Comparison of ENCODE assay signal across 29 mouse cellular contexts in the genomic region with DNA sequence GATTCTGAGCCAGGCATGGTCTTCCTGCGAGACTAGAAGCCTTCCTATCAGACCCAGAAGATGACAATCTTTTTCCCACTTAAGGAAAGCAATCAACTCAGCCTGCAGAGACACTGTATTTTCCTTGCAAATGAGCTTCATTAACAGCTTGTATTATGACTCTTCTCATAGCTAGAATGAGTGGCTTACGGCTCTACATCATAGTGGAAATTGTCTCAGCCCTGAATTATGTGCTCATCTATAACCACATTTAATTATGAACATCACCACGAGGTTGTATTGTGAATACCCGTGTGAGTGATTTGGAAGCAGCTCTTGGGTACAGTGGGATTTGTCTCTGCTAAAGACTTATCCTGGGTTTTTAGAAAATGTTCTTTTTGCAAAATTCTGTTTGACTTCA.
DNase-seq lines count a peak whose midpoint lies in the region; ATAC-seq and TF ChIP-seq lines count a peak whose summit lies in the region.
"Had no signal": no experiment of that assay in that cellular context is flagged by ENCODE, and none has a peak within 500 bp of the region (broad histone marks: within the 10 kb centered on the region; RNA-seq: fewer than 3 reads in every experiment).

No protein-coding gene starts in this region.

- H3K9ac ChIP-seq in hindbrain, embryonic 15.5 days, result no peak overlapping the region
- no peak overlapping the region for H3K9ac ChIP-seq in hindbrain, embryonic 11.5 days (ENCODE audit: low read depth, low read length)
- H3K9ac ChIP-seq in CH12.LX (ENCODE audit: insufficient read depth, low read depth), result no peak overlapping the region
- no peak overlapping the region for H3K9ac ChIP-seq in hindbrain, postnatal 0 days (replicated peaks; ENCODE audit: low read length)
- H3K9ac ChIP-seq: embryonic facial prominence, embryonic 13.5 days; forebrain, embryonic 12.5 days; heart, embryonic 12.5 days; heart, embryonic 15.5 days; intestine, embryonic 15.5 days had no signal

- peak; percentile 6 for DNase-seq in heart, embryonic 10.5 days (ENCODE audit: low spot score)
- DNase-seq in heart, postnatal 25 days (ENCODE audit: low spot score), result no peak
- no peak for DNase-seq in hindbrain, embryonic 11.5 days (ENCODE audit: low spot score)
- peak; percentile 31 for DNase-seq in CH12.LX (ENCODE audit: extremely low read depth)
- DNase-seq in hindbrain, postnatal 0 days (ENCODE audit: low spot score), result no peak
- no peak for DNase-seq in embryo, embryonic 9.5 days (ENCODE audit: extremely low spot score)
- DNase-seq in ovary, adult 18-20 months (ENCODE audit: low spot score), result no peak
- DNase-seq: adrenal gland, adult 2 months; adrenal gland, postnatal 14 days; B cell, adult 2 months; cerebellum, adult 11 months; cerebellum, adult 2 months; cerebellum, adult 9-11 months; cerebellum, postnatal 25 days; gastrocnemius, adult 2 months; gastrocnemius, postnatal 14 days; heart, adult 11 months; heart, postnatal 10 days; heart, postnatal 4 days; kidney, adult 11 months had no signal

- 75% methylated on average over 4 of the region's 4 CpGs for WGBS in heart, embryonic 10.5 days
- WGBS in hindbrain, embryonic 15.5 days, result 60% methylated on average over 4 of the region's 4 CpGs
- WGBS in hindbrain, embryonic 11.5 days, result 86% methylated on average over 4 of the region's 4 CpGs
- 76% methylated on average over 4 of the region's 4 CpGs for WGBS in hindbrain, postnatal 0 days

- in situ Hi-C loops in CH12.LX (cut with MboI; ENCODE audit: low pct_ligation_motif_present, low pct_unique_long_range_greater_than_20kb, low sequenced_read_pairs), result no loop called here

- H3K4me3 ChIP-seq in heart, embryonic 10.5 days, result no peak overlapping the region
- no peak overlapping the region for H3K4me3 ChIP-seq in hindbrain, embryonic 15.5 days
- no peak overlapping the region for H3K4me3 ChIP-seq in hindbrain, embryonic 11.5 days (ENCODE audit: low read depth, low read length)
- no peak overlapping the region for H3K4me3 ChIP-seq in CH12.LX (replicated peaks in 1 of 3; ENCODE audit: low read depth in 2 of 3, low read length in 2 of 3, poor library complexity in 1 of 3)
- no peak overlapping the region for H3K4me3 ChIP-seq in hindbrain, postnatal 0 days (ENCODE audit: low read length)
- H3K4me3 ChIP-seq: embryonic facial prominence, embryonic 10.5 days; embryonic facial prominence, embryonic 13.5 days; erythroblast, embryonic 14.5 days; forebrain, embryonic 12.5 days; gastrocnemius, adult 2 months; heart, embryonic 12.5 days; heart, embryonic 15.5 days; intestine, embryonic 15.5 days had no signal

- H3K4me1 ChIP-seq in heart, embryonic 10.5 days, result no peaks in the 10 kb centered on the region
- H3K4me1 ChIP-seq in hindbrain, embryonic 15.5 days (replicated peaks), result no peaks in the 10 kb centered on the region
- H3K4me1 ChIP-seq in hindbrain, embryonic 11.5 days (replicated peaks; ENCODE audit: control insufficient read depth, insufficient read depth, low read length), result 0 out of 2 replicates have a peak, but pooled peaks cover 2% of the 10 kb centered on the region
- H3K4me1 ChIP-seq in CH12.LX (ENCODE audit: control insufficient read depth in 1 of 2, insufficient read depth in 2 of 2), result peaks cover 0 to 8% of the 10 kb centered on the region in 2 experiments; a peak in 2 of 4 replicates
- no peaks in the 10 kb centered on the region for H3K4me1 ChIP-seq in hindbrain, postnatal 0 days (ENCODE audit: insufficient read depth, low read length)
- H3K4me1 ChIP-seq: embryonic facial prominence, embryonic 10.5 days; embryonic facial prominence, embryonic 13.5 days; forebrain, embryonic 12.5 days; heart, embryonic 15.5 days; intestine, embryonic 15.5 days had no signal

- TF ChIP-seq RAD21 in CH12.LX (IDR thresholded peaks at IDR 0.05; ENCODE audit: low read depth, low read length), result no peak

- no peaks in the 10 kb centered on the region for H3K36me3 ChIP-seq in heart, embryonic 10.5 days
- no peaks in the 10 kb centered on the region for H3K36me3 ChIP-seq in hindbrain, embryonic 15.5 days
- no peaks in the 10 kb centered on the region for H3K36me3 ChIP-seq in hindbrain, embryonic 11.5 days (ENCODE audit: control insufficient read depth, insufficient read depth, low read length)
- no peaks in the 10 kb centered on the region for H3K36me3 ChIP-seq in CH12.LX (replicated peaks in 1 of 2; ENCODE audit: control insufficient read depth in 1 of 2, insufficient read depth in 1 of 2, low read length in 1 of 2)
- no peaks in the 10 kb centered on the region for H3K36me3 ChIP-seq in hindbrain, postnatal 0 days (ENCODE audit: insufficient read depth, low read length)
- H3K36me3 ChIP-seq: embryonic facial prominence, embryonic 10.5 days; embryonic facial prominence, embryonic 13.5 days; forebrain, embryonic 12.5 days; heart, embryonic 12.5 days; heart, embryonic 15.5 days; intestine, embryonic 15.5 days had no signal

- H3K4me2 ChIP-seq in hindbrain, embryonic 15.5 days, result no peak overlapping the region
- no peak overlapping the region for H3K4me2 ChIP-seq in hindbrain, embryonic 11.5 days (replicated peaks; ENCODE audit: low read depth, low read length)
- no peak overlapping the region for H3K4me2 ChIP-seq in CH12.LX (ENCODE audit: insufficient read depth, low read depth, poor library complexity, severe bottlenecking)
- no peak overlapping the region for H3K4me2 ChIP-seq in hindbrain, postnatal 0 days (ENCODE audit: low read depth, low read length)
- H3K4me2 ChIP-seq: embryonic facial prominence, embryonic 13.5 days; forebrain, embryonic 12.5 days; heart, embryonic 12.5 days; heart, embryonic 15.5 days; intestine, embryonic 15.5 days had no signal

- no peak for TF ChIP-seq CTCF in CH12.LX (conservative IDR thresholded peaks at IDR 0.05 in 1 of 2, IDR thresholded peaks at IDR 0.05 in 1 of 2; ENCODE audit: low read depth in 2 of 2, low read length in 2 of 2)
- no peak for TF ChIP-seq CTCF in hindbrain, postnatal 0 days (IDR thresholded peaks at IDR 0.05; ENCODE audit: low read depth)

- peak; percentile 45; the same call in 1 of the 2 replicates for TF ChIP-seq EP300 in CH12.LX (IDR thresholded peaks at IDR 0.05; ENCODE audit: low read length)

- ATAC-seq in hindbrain, embryonic 15.5 days (ENCODE audit: low FRiP score, low read depth), result peak; percentile 73; the same call in 1 of the 2 replicates
- no peak for ATAC-seq in hindbrain, embryonic 11.5 days (ENCODE audit: low FRiP score)
- ATAC-seq in hindbrain, postnatal 0 days, result 0 out of 2 replicates have a peak, but pooled peaks have one; percentile 35
- ATAC-seq: forebrain, embryonic 16.5 days; intestine, embryonic 15.5 days had no signal

- dilution Hi-C loops in CH12.LX (cut with MboI; ENCODE audit: extremely low pct_ligation_motif_present, extremely low pct_unique_long_range_greater_than_20kb, low sequenced_read_pairs), result no loop called here

- H3K27ac ChIP-seq in heart, embryonic 10.5 days, result no peak overlapping the region
- H3K27ac ChIP-seq in hindbrain, embryonic 15.5 days (replicated peaks), result no peak overlapping the region
- no peak overlapping the region for H3K27ac ChIP-seq in hindbrain, embryonic 11.5 days (ENCODE audit: low read depth, low read length)
- H3K27ac ChIP-seq in CH12.LX (ENCODE audit: insufficient read depth, low read depth), result no peak overlapping the region
- no peak overlapping the region for H3K27ac ChIP-seq in hindbrain, postnatal 0 days
- H3K27ac ChIP-seq: embryonic facial prominence, embryonic 10.5 days; embryonic facial prominence, embryonic 13.5 days; forebrain, embryonic 12.5 days; gastrocnemius, adult 2 months; heart, embryonic 15.5 days; intestine, embryonic 15.5 days had no signal

- no peaks in the 10 kb centered on the region for H3K79me2 ChIP-seq in CH12.LX (replicated peaks; ENCODE audit: control insufficient read depth, extremely low read depth, insufficient read depth, poor library complexity, severe bottlenecking)

- intact Hi-C loops in heart, postnatal 25 days (cut with DNase I), result no loop called here

- no peaks in the 10 kb centered on the region for H3K27me3 ChIP-seq in heart, embryonic 10.5 days (ENCODE audit: insufficient read depth, poor library complexity, severe bottlenecking)
- H3K27me3 ChIP-seq in hindbrain, embryonic 15.5 days, result no peaks in the 10 kb centered on the region
- H3K27me3 ChIP-seq in hindbrain, embryonic 11.5 days (ENCODE audit: control insufficient read depth, insufficient read depth, low read length), result no peaks in the 10 kb centered on the region
- H3K27me3 ChIP-seq in CH12.LX (replicated peaks), result no peaks in the 10 kb centered on the region
- no peaks in the 10 kb centered on the region for H3K27me3 ChIP-seq in hindbrain, postnatal 0 days (ENCODE audit: insufficient read depth, low read length)
- H3K27me3 ChIP-seq: embryonic facial prominence, embryonic 13.5 days; forebrain, embryonic 12.5 days; heart, embryonic 12.5 days; heart, embryonic 15.5 days; intestine, embryonic 15.5 days had no signal

- no peaks in the 10 kb centered on the region for H3K9me3 ChIP-seq in heart, embryonic 10.5 days
- no peaks in the 10 kb centered on the region for H3K9me3 ChIP-seq in hindbrain, embryonic 15.5 days
- no peaks in the 10 kb centered on the region for H3K9me3 ChIP-seq in hindbrain, embryonic 11.5 days (ENCODE audit: control insufficient read depth, low read length)
- H3K9me3 ChIP-seq in CH12.LX (replicated peaks; ENCODE audit: low read length), result no peaks in the 10 kb centered on the region
- H3K9me3 ChIP-seq in hindbrain, postnatal 0 days (ENCODE audit: low read length), result no peaks in the 10 kb centered on the region
- H3K9me3 ChIP-seq: embryonic facial prominence, embryonic 10.5 days; embryonic facial prominence, embryonic 13.5 days; forebrain, embryonic 12.5 days; heart, embryonic 12.5 days; heart, embryonic 15.5 days; intestine, embryonic 15.5 days had no signal

- no peak for TF ChIP-seq POLR2A in CH12.LX (IDR thresholded peaks at IDR 0.05; ENCODE audit: low read depth, low read length)

TF ChIP-seq in CH12.LX, 34 proteins besides CTCF, POLR2A, EP300 and RAD21:
- TF ChIP-seq JUN (IDR thresholded peaks at IDR 0.05; ENCODE audit: insufficient read depth, low read depth, low read length), result peak; percentile 38; the same call in 1 of the 2 replicates
- TF ChIP-seq MEF2A (IDR thresholded peaks at IDR 0.05; ENCODE audit: borderline replicate concordance, low read depth, low read length), result no peak

Comparison
In these comparisons a context has a peak if more than half of its experiments do, and no peak if none do; other contexts are left out.
1. DNase-seq: peak in heart, embryonic 10.5 days (single experiment) and CH12.LX (single experiment); none in heart, postnatal 25 days (single experiment), hindbrain, embryonic 11.5 days (single experiment), hindbrain, postnatal 0 days (single experiment), embryo, embryonic 9.5 days (single experiment) and ovary, adult 18-20 months (single experiment).